Mouse (Mus musculus): ENCODE measurements around the gene Dyrk3.
"Not testable (repeated sequence)": the region's sequence is repeated elsewhere in the genome, so short reads cannot be mapped to it uniquely, and the experiment has no call there.

Gene Dyrk3

DNA sequence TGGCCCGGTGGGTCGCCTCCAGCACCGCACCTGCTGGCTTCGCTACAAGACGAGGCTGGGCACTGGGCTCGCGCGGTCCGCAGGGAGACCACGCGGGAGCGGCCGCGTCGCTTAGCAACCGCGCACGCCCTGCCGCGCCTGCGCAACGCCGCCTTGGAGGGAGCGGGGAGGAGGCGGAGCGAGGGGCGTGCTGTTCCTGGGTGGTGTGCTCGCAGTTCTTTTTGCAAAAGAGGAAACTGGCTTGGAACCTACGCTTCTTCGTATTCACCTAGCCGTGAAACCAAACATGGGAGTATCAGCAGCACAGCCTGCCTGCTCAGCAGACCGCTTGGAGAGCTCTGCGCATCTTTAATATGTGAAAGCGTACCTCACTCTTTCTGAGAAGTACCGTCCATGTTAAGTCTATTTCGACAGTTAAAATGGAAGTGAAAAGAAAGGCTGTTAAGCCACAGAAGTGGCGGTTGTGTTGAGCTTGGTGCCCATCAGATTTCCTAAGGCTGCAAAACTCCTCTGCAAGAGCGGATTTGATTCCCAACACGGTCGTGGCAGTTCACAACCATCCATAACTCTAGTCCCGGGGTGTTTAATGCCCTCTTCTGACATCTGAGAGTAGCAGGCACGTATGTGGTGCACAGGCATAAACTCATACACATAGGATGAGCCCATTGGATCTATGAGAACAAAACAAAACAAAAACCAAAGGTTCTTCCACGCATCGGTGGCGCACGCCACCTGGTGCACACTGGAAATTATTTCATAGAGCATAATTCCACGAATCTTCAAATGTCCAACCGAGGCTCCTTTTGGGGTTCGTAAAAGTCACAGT is at the start of gene Dyrk3:
Gene Dyrk3, minus strand, starts transcription at position 150 of the 826 bp plus-strand sequence.
- peak; percentile 86 for DNase-seq

GRCm38 (mm10) chr1:131187856-131188255 is 49.7 kb upstream of the Dyrk3 start:
- no peak for DNase-seq

DNA sequence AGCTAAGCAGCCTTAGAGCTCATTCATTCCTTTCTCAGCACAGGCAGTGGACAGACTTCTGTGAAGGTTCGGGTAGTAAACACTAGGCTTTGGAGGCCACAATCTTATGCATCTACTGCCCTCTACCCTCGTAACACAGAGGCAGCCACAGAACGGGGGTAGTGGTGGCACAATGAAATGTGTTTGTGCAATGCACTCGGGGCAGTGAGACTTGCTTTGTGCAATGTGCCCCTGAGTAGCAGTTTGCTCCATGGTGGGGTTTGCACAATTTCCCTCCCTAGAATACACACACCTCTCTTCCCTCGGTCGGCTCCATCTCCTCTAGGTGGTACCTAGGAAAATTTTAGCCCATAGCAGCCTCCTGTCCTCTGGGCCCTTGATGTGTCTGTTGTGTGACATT is 48.9 kb upstream of the Dyrk3 start:
- no peak for DNase-seq

DNA sequence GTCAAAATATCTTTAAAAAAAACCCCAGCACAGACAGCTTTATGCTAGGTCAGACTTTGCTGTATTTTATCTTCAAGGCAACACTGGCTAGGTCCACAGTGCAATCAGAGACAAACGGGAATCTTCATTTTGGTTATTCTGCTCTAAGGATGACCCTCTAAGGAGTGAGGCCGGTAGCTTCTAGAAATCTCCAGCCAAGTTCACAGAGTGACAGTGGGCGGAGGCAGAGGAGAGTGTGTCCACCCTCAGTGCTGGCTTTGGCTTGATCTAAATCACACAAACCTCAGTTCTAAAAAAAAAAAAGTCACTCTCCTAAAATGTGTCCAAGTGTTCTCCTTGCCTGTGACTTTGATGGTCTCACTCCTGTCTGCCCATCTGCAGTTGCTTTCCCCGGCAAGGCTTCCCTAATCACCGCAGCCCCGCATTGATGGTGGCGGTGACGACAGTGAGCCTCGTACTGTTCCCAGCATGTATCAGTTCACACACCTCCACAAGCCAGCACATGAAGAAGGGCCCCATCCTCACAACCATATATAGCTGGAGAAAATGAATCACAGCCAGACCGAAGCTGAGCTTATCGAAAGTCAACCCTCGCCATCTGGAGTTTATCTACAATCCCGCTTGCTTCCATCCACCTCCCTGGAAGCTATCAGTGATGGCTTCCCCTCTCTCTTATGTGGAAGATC is 47.8 kb upstream of the Dyrk3 start:
- DNase-seq = no peak

- DNase-seq = no peak
Observed at GRCm38 (mm10) chr1:131184956-131185660, 47.0 kb upstream of the Dyrk3 start.

GRCm38 (mm10) chr1:131184253-131184955 is 46.3 kb upstream of the Dyrk3 start:
- no peak for DNase-seq

DNA sequence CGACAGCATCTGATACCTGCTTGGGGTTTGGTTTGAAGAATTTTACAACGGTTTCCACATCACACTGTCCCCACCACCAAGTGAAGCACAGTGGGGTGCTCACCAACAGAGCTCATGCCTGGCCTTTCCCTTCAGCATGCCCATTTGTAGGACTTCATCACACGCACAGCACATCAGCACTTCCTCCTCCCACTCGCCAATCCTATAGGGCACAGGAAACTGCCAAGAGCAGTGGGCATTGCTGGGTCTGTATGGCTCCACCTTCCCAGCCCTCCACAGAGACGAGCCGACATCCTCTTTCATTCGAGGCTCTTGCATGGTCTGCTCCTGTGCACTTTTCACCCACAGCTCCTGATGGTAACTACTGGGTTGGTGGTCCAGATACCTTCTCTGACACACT is 45.1 kb upstream of the Dyrk3 start:
- DNase-seq = no peak

GRCm38 (mm10) chr1:131181642-131182527 is 43.7 kb upstream of the Dyrk3 start:
- peak; percentile 72 for DNase-seq

- no peak for DNase-seq
Observed at GRCm38 (mm10) chr1:131180386-131180785, 42.2 kb upstream of the Dyrk3 start.

GRCm38 (mm10) chr1:131178083-131178482 is 39.9 kb upstream of the Dyrk3 start:
- no peak for DNase-seq

DNA sequence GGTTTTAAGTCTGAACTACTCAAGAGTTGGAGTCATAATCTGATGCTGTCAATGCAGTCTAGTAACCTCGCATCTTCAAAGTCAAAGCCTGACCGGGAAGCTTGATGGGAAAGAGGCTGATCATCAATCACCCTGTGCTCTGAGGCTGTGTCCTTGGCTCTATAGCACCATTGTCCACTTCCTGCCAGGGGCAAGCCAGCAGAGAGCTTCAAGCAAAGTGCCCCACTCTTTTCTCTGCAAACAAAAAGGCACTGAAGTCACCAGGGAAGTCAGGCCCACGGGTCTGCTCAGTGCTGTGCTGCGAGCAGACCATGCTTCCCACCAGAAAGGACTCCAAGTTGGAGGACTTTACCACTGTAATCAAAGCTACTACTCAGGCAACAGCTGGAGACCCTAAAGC is 39.1 kb upstream of the Dyrk3 start:
- DNase-seq = no peak

- DNase-seq = no peak
Observed at GRCm38 (mm10) chr1:131175819-131176218, 37.7 kb upstream of the Dyrk3 start.

- DNase-seq = no peak
Observed at GRCm38 (mm10) chr1:131175189-131175588, 37.0 kb upstream of the Dyrk3 start.

GRCm38 (mm10) chr1:131174299-131174861 is 36.2 kb upstream of the Dyrk3 start:
- no peak for DNase-seq

DNA sequence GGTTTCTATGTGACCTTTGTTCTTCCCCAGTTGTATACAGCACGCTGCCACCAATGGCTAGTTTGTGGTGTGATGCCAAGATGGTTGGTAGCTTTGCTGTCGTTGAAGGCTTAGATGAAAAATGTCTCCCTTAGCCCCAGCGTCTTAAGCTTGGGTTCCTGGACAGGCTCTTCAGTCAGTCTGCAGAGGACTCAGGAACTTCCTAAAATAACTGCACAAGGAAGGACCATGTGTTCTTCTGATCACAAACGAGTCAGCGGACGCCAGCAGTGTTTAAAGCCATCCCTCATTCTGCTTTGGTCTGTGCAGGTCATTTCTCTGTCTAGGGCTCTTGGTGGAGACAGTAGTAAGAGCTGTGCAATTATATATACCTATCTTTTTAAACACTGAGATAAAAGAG is 35.7 kb upstream of the Dyrk3 start:
- no peak for DNase-seq

DNA sequence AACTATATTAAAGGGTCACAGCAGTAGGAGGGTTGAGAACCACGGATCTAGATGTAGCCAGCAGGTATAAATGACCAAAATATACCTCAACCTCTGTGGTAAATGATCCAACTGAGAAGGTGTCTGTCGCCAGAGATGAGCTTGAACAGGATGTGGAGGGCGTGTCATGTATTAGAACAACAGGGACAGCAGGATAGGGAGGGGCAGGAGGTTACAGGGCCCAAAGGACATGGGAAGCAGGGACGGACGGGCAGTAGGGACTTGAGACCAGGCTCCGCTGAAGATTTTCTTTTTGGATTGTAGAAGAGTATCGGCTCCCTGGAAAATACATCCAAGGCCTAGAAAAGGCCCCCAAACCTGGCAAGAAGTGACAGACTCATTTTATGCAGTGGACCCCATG is 34.9 kb upstream of the Dyrk3 start:
- peak; percentile 44 for DNase-seq

DNA sequence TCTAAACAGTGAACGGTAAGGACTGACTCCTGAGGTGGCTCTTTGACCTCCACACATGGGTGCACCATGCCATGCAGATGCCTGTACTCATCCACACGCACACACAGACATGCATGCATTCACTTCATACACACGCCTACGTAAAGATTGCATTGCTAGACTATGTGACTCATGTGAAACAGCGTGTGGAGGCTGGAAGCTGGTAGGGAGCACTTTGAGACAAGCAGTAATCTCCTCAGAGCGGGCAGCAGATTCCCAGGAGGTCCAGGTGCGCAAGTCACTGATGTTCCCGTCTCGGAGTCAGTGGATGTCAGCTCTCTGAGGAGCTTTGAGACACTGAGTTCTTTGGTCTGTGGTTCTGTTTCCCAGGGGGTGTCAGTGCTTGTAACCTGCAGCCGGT is 29.5 kb upstream of the Dyrk3 start:
- DNase-seq = no peak

DNA sequence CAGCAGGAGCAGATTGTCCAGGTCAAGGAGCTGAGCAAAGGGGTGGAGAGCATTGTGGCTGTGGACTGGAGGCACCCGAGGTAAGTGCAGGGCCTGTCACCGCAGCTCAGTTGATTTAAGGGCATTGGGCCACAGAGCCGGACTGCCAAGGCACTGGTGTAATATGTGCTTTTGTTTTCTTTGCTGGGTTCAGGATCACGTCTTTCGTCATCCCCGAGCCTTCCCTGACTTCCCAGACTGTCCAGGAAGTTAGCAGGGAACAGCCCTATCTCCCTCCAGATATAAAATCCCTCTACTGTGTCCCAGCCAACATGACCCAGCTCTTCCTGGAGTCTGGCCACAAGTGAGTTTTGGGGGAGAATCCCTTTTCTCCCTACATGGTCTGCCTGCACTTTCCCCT is 26.3 kb upstream of the Dyrk3 start:
- no peak for DNase-seq

DNA sequence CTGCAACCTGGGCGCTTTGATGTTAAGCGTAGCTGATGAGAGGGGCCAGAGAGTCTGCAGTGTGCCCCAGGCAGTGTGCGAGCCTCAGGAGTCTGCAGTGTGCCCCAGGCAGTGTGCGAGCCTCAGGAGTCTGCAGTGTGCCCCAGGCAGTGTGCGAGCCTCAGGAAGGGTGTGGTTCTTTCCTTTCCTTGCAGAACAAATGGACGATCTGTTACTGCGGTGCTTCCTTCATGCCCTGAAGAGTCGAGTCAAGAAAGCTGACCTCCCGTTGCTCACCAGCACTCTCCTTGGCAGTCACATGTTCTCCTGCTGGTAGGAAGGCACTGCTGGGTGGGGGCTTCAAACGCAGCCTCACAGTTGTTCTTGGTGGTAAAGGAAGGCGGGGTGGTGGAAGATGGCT is 23.0 kb upstream of the Dyrk3 start:
- DNase-seq = no peak

DNA sequence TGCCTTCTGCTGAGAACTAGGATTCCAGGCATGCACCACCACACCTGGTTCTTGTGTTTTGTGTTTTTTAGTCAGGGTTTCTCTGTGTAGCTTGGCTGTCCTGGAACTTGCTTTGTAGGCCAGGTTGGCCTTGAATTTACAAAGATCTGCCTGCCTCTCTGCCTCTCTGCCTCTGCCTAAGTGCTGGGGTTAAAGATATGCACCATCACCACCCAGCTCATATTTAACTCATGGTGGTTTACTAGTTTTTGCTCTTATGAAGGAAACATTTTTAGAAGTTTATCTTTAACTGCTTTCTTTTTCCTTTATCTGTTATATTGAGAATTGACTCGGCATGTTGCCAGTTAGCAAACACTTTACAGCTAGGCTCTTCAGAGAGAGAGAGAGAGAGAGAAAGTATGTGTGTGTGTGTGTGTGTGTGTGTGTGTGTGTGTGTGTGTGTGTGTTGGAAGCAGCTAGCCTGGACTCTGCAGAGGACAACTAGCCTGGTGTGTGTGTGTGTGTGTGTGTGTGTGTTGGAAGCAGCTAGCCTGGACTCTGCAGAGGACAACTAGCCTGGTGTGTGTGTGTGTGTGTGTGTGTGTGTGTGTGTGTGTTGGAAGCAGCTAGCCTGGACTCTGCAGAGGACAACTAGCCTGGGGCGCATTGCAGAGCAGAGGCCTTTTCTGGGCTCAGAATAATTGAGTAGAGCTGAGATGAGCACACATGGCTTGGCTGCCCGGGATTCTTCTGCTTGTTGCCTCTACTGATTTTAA is 21.6 kb upstream of the Dyrk3 start:
- DNase-seq = not testable (repeated sequence)

DNA sequence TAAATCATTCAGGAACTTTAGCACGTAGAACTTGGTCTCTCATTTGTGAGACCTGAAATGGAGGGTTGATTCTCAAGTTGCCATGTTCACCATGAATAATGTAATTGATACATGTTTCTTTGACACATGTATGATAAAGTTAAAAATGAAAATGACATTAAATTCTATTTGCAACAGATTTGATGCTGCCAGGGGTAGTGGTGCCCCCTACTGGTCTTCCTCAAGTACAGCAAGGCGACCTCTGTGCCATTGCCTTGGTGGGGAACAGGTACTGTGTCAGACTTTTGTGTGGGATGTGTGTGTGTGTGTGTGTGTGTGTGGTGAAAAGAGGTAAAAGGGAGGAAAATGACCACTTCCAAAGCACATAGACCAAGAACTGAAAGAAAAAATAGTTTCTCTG is 17.3 kb upstream of the Dyrk3 start:
- DNase-seq = no peak

Measured in kidney, adult 11 months (tissue).